Mouse (Mus musculus): Measurements from ENCODE around the gene Drc1.

Drc1 gene

GRCm38 (mm10) chr5:30281291-30281732 is at the start of gene Drc1:
Gene Drc1, plus strand, starts transcription at chr5:30281388.
- no peak for DNase-seq (ENCODE audit: low read depth, low spot score)

GRCm38 (mm10) chr5:30231891-30232270 is 49.3 kb upstream of the Drc1 start:
- no peak for DNase-seq (ENCODE audit: low read depth, low spot score)

- DNase-seq (ENCODE audit: low read depth, low spot score) = peak; percentile 97
Measured at GRCm38 (mm10) chr5:30232271-30232971, 48.8 kb upstream of the Drc1 start, which contains the start of gene Selenoi. Gene Selenoi, plus strand, starts transcription at chr5:30232581.

GRCm38 (mm10) chr5:30233042-30233441 is 48.1 kb upstream of the Drc1 start:
- DNase-seq (ENCODE audit: low read depth, low spot score) = no peak

GRCm38 (mm10) chr5:30233979-30234378 is 47.2 kb upstream of the Drc1 start:
- DNase-seq (ENCODE audit: low read depth, low spot score) = no peak

GRCm38 (mm10) chr5:30235641-30236126 is 45.5 kb upstream of the Drc1 start:
- DNase-seq (ENCODE audit: low read depth, low spot score) = no peak

- DNase-seq (ENCODE audit: low read depth, low spot score) = no peak
Measured at GRCm38 (mm10) chr5:30238533-30238932, 42.7 kb upstream of the Drc1 start.

- DNase-seq (ENCODE audit: low read depth, low spot score) = no peak
Measured at GRCm38 (mm10) chr5:30240552-30240951, 40.6 kb upstream of the Drc1 start.

- no peak for DNase-seq (ENCODE audit: low read depth, low spot score)
Measured at GRCm38 (mm10) chr5:30242410-30242809, 38.8 kb upstream of the Drc1 start.

- DNase-seq (ENCODE audit: low read depth, low spot score) = no peak
Measured at GRCm38 (mm10) chr5:30243741-30244140, 37.4 kb upstream of the Drc1 start.

- no peak for DNase-seq (ENCODE audit: low read depth, low spot score)
Measured at GRCm38 (mm10) chr5:30245861-30246416, 35.2 kb upstream of the Drc1 start.

GRCm38 (mm10) chr5:30247666-30248065 is 33.5 kb upstream of the Drc1 start:
- no peak for DNase-seq (ENCODE audit: low read depth, low spot score)

GRCm38 (mm10) chr5:30255567-30256354 is 25.4 kb upstream of the Drc1 start:
- DNase-seq (ENCODE audit: low read depth, low spot score) = no peak

- DNase-seq (ENCODE audit: low read depth, low spot score) = no peak
Measured at GRCm38 (mm10) chr5:30258776-30259175, 22.4 kb upstream of the Drc1 start.

GRCm38 (mm10) chr5:30270571-30271190 is 10.5 kb upstream of the Drc1 start:
- peak; percentile 49 for DNase-seq (ENCODE audit: low read depth, low spot score)

GRCm38 (mm10) chr5:30271599-30272281 is 9.4 kb upstream of the Drc1 start:
- DNase-seq (ENCODE audit: low read depth, low spot score) = peak; percentile 49

GRCm38 (mm10) chr5:30276361-30276760 is 4.8 kb upstream of the Drc1 start:
- no peak for DNase-seq (ENCODE audit: low read depth, low spot score)

GRCm38 (mm10) chr5:30278952-30279351 is 2.2 kb upstream of the Drc1 start:
- no peak for DNase-seq (ENCODE audit: low read depth, low spot score)

- no peak for DNase-seq (ENCODE audit: low read depth, low spot score)
Measured at GRCm38 (mm10) chr5:30279446-30279845, 1.7 kb upstream of the Drc1 start.

- DNase-seq (ENCODE audit: low read depth, low spot score) = no peak
Measured at GRCm38 (mm10) chr5:30280864-30281263, 324 bp upstream of the Drc1 start.

All from skeletal muscle tissue, adult 2 months (tissue).